Comparison of ENCODE assay signal across 17 mouse cellular contexts in genomic region chr15:91641631-91642030, GRCm38 (mm10).
"Had no signal": no experiment of that assay in that cellular context is flagged by ENCODE, and none has a peak within 500 bp of the region (broad histone marks: within the 10 kb centered on the region; RNA-seq: fewer than 3 reads in every experiment).

No protein-coding gene starts in this region.

- H3K27ac ChIP-seq: kidney, embryonic 15.5 days; left cerebral cortex, adult 2 months; liver, embryonic 14.5 days; macrophage; neural tube, embryonic 13.5 days; stomach, postnatal 0 days had no signal

- H3K27me3 ChIP-seq: kidney, embryonic 15.5 days; neural tube, embryonic 13.5 days had no signal

- H3K4me3 ChIP-seq: kidney, embryonic 15.5 days; left cerebral cortex, adult 2 months; neural tube, embryonic 13.5 days had no signal

- H3K4me1 ChIP-seq: kidney, embryonic 15.5 days; neural tube, embryonic 13.5 days had no signal

- DNase-seq: kidney, adult 11 months; kidney, adult 8-10 months; kidney, postnatal 10 days; kidney, postnatal 36 days; layer of hippocampus, postnatal 36 days; lung, adult 2 months; midbrain, embryonic 14.5 days; thymus, adult 2 months; thymus, postnatal 14 days; thymus, postnatal 4 days had no signal

- H3K9me3 ChIP-seq: kidney, embryonic 15.5 days; neural tube, embryonic 13.5 days had no signal

- H3K9ac ChIP-seq: kidney, embryonic 15.5 days; liver, embryonic 14.5 days; neural tube, embryonic 13.5 days had no signal

- H3K4me2 ChIP-seq: kidney, embryonic 15.5 days; midbrain, embryonic 11.5 days; neural tube, embryonic 13.5 days had no signal

- H3K36me3 ChIP-seq: kidney, embryonic 15.5 days; neural tube, embryonic 13.5 days had no signal
